ENCODE assay signal across 8 mouse cellular contexts in genomic region chr5:115436421-115437124, GRCm38 (mm10). TPM values are rescaled to one million over a fixed set of nuclear protein-coding genes. Genes with fewer than 3 reads are reported as not detected.
DNase-seq lines count a peak whose midpoint lies in the region; ATAC-seq lines count a peak whose summit lies in the region.

No protein-coding gene starts in this region.

- peak overlapping the region; percentile 81 for H3K4me2 ChIP-seq in intestine, embryonic 16.5 days (ENCODE audit: low read depth, low read length)
- H3K4me2 ChIP-seq in midbrain, embryonic 13.5 days (replicated peaks) = peak overlapping the region; percentile 96

- H3K9me3 ChIP-seq in intestine, embryonic 16.5 days (ENCODE audit: control insufficient read depth, low read length) = no peaks in the 10 kb centered on the region
- H3K9me3 ChIP-seq in midbrain, embryonic 13.5 days = no peaks in the 10 kb centered on the region

- WGBS in intestine, embryonic 16.5 days = 2% methylated on average over 42 of the region's 43 CpGs
- 0% methylated on average over 43 of the region's 43 CpGs for WGBS in midbrain, embryonic 13.5 days

- 0 out of 2 replicates have a peak, but pooled peaks cover 7% of the 10 kb centered on the region for H3K36me3 ChIP-seq in intestine, embryonic 16.5 days (ENCODE audit: control insufficient read depth, insufficient read depth, low read length)
- peaks cover 39% of the 10 kb centered on the region for H3K36me3 ChIP-seq in midbrain, embryonic 13.5 days
- no peaks in the 10 kb centered on the region for H3K36me3 ChIP-seq in splenic B cell, adult 2 months (ENCODE audit: control insufficient read depth, insufficient read depth, low read length, poor library complexity, severe bottlenecking)

- DNase-seq in adrenal gland, postnatal 10 days = peak; percentile 81
- peak; percentile 94 for DNase-seq in embryo, embryonic 10 days (ENCODE audit: low spot score)
- DNase-seq in gastrocnemius, postnatal 14 days = peak; percentile 54
- peak; percentile 89 to 94 for DNase-seq in left cerebral cortex, postnatal 25 days (ENCODE audit: low spot score in 2 of 2)
- peak; percentile 25 for DNase-seq in splenic B cell, adult 2 months (ENCODE audit: low read depth, low spot score)
- no peak for DNase-seq in adipocyte (ENCODE audit: low spot score)

- H3K27me3 ChIP-seq in intestine, embryonic 16.5 days (replicated peaks; ENCODE audit: control insufficient read depth, insufficient read depth, low read length) = no peaks in the 10 kb centered on the region
- no peaks in the 10 kb centered on the region for H3K27me3 ChIP-seq in midbrain, embryonic 13.5 days
- no peaks in the 10 kb centered on the region; the same call in 1 of the 2 replicates for H3K27me3 ChIP-seq in splenic B cell, adult 2 months (ENCODE audit: control insufficient read depth, insufficient read depth, low read length, poor library complexity, severe bottlenecking)

- H3K9ac ChIP-seq in intestine, embryonic 16.5 days (ENCODE audit: low read depth, low read length) = peak overlapping the region; percentile 74
- peak overlapping the region; percentile 100 for H3K9ac ChIP-seq in midbrain, embryonic 13.5 days (replicated peaks)

- peak overlapping the region; percentile 74 for H3K27ac ChIP-seq in intestine, embryonic 16.5 days (ENCODE audit: low read length)
- peak overlapping the region; percentile 100 for H3K27ac ChIP-seq in midbrain, embryonic 13.5 days

- peaks cover 24% of the 10 kb centered on the region for H3K4me1 ChIP-seq in intestine, embryonic 16.5 days (ENCODE audit: control insufficient read depth, insufficient read depth, low read length)
- H3K4me1 ChIP-seq in midbrain, embryonic 13.5 days (replicated peaks) = peaks cover 95% of the 10 kb centered on the region

- peak overlapping the region; percentile 46 for H3K4me3 ChIP-seq in intestine, embryonic 16.5 days (ENCODE audit: low read length)
- H3K4me3 ChIP-seq in midbrain, embryonic 13.5 days (replicated peaks) = peak overlapping the region; percentile 99

- ATAC-seq in intestine, embryonic 16.5 days = peak; percentile 70
- ATAC-seq in midbrain, embryonic 13.5 days = peak; percentile 92

- intact Hi-C loops in gastrocnemius, postnatal 14 days (cut with DNase I; ENCODE audit: low total_unique reads) = no loop called here
- intact Hi-C loops in left cerebral cortex, postnatal 25 days (cut with DNase I) = no loop called here

RNA-seq across cellular contexts. Expression of gene Msi1, which starts 7.2 kb away (rescaled TPM):
- total RNA-seq in adrenal gland, postnatal 10 days (2021) = 10 to 100 TPM; 15.9 to 16.2 TPM
- 1 to 10 TPM; 1.0 to 1.9 TPM for total RNA-seq in gastrocnemius, postnatal 14 days (2021)
- polyA plus RNA-seq in intestine, embryonic 16.5 days (2015; fragmentation: Nextera tagmentation; extraction: Ambion mirVana) = 3.0 and 4.5 TPM in 2 replicates
- 10 to 100 TPM; 45.2 to 49.2 TPM for total RNA-seq in left cerebral cortex, postnatal 25 days (2021)
- polyA plus RNA-seq in midbrain, embryonic 13.5 days (2015; fragmentation: Nextera tagmentation; extraction: Ambion mirVana) = 112 and 133 TPM in 2 replicates

RNA-seq across cellular contexts. Expression of gene Pla2g1b, which starts 29.5 kb away (rescaled TPM):
- total RNA-seq in adrenal gland, postnatal 10 days (2021) = not detected
- not detected for total RNA-seq in gastrocnemius, postnatal 14 days (2021)
- 1.2 and 1.3 TPM in 2 replicates for polyA plus RNA-seq in intestine, embryonic 16.5 days (2015; fragmentation: Nextera tagmentation; extraction: Ambion mirVana)
- total RNA-seq in left cerebral cortex, postnatal 25 days (2021) = not detected
- not detected in 2 replicates for polyA plus RNA-seq in midbrain, embryonic 13.5 days (2015; fragmentation: Nextera tagmentation; extraction: Ambion mirVana)

RNA-seq across cellular contexts. Expression of gene Sirt4, which starts 48.0 kb away (rescaled TPM):
- total RNA-seq in adrenal gland, postnatal 10 days (2021) = 10 to 100 TPM; 15.8 to 31.4 TPM
- total RNA-seq in gastrocnemius, postnatal 14 days (2021) = 10 to 100 TPM; 10.3 to 16.6 TPM
- polyA plus RNA-seq in intestine, embryonic 16.5 days (2015; fragmentation: Nextera tagmentation; extraction: Ambion mirVana) = 20.4 and 23.1 TPM in 2 replicates
- total RNA-seq in left cerebral cortex, postnatal 25 days (2021) = 10 to 100 TPM; 31.1 to 34.0 TPM
- polyA plus RNA-seq in midbrain, embryonic 13.5 days (2015; fragmentation: Nextera tagmentation; extraction: Ambion mirVana) = 26.1 and 28.7 TPM in 2 replicates

Comparison
In these comparisons a context has a peak if more than half of its experiments do, and no peak if none do; other contexts are left out.
1. RNA of gene Msi1, which starts 7.2 kb away (total RNA-seq): 45.2 to 49.2 TPM in left cerebral cortex, postnatal 25 days and 15.9 to 16.2 TPM in adrenal gland, postnatal 10 days; 1.0 to 1.9 TPM in gastrocnemius, postnatal 14 days; every median in the first group is over 4 times any median in the second.